Mouse (Mus musculus) stomach, embryonic 16.5 days (tissue): ENCODE measurements around the gene Lin37. TPM values are rescaled to one million over a fixed set of nuclear protein-coding genes. Genes with fewer than 3 reads are reported as not detected.

Source experiments
- microRNA-seq: library from miRNA; unstranded; fragments of <30 nt; microRNA quantifications from one replicate; pipeline ENCODE4, GENCODE M21; 2016
- polyA plus RNA-seq: library from polyadenylated mRNA; unstranded; fragments of >200 nt; fragmentation: Nextera tagmentation; extraction: Ambion mirVana; gene quantifications from 2 replicates; pipeline ENCODE4 v1.2.1, GENCODE M21; 2015

Gene Lin37
- polyA plus RNA-seq, 1 experiment from 2014 or later, result 53.8 TPM

Small RNA genes within 50 kb of the gene (microRNA-seq; reads per million reads assigned to microRNA genes)
- gene Gm38670, result 0.99 reads per million
- not detected for gene Mir3569

Other genes with a start within 250 kb of the Lin37 start
- gene Syne4, start 245.0 kb downstream of the Lin37 start, polyA plus RNA-seq, result 54.0 and 54.3 TPM in 2 replicates
- 1.2 TPM in 1 of 2 replicates, not detected in the other for gene E130208F15Rik, start 238.1 kb downstream of the Lin37 start, polyA plus RNA-seq
- gene Sdhaf1, start 235.9 kb downstream of the Lin37 start, polyA plus RNA-seq, result 12.1 and 14.6 TPM in 2 replicates
- 4.0 and 4.6 TPM in 2 replicates for gene Lrfn3, start 197.1 kb downstream of the Lin37 start, polyA plus RNA-seq
- 71.0 and 75.8 TPM in 2 replicates for gene Tyrobp, start 146.1 kb downstream of the Lin37 start, polyA plus RNA-seq
- gene Hcst, start 140.0 kb downstream of the Lin37 start, polyA plus RNA-seq, result 1.9 and 2.0 TPM in 2 replicates
- 1.5 and 2.0 TPM in 2 replicates for gene Nfkbid, start 138.1 kb downstream of the Lin37 start, polyA plus RNA-seq
- 29.2 and 33.0 TPM in 2 replicates for gene Aplp1, start 114.3 kb downstream of the Lin37 start, polyA plus RNA-seq
- 1.4 and 1.9 TPM in 2 replicates for gene Kirrel2, start 102.1 kb downstream of the Lin37 start, polyA plus RNA-seq
- 3.4 and 4.2 TPM in 2 replicates for gene Nphs1, start 101.5 kb downstream of the Lin37 start, polyA plus RNA-seq
- 3.6 and 4.0 TPM in 2 replicates for gene Prodh2, start 66.2 kb downstream of the Lin37 start, polyA plus RNA-seq
- gene Arhgap33, start 24.8 kb downstream of the Lin37 start, polyA plus RNA-seq, result 5.6 and 5.7 TPM in 2 replicates
- gene Hspb6, start 7.7 kb downstream of the Lin37 start, polyA plus RNA-seq, result 69.8 and 72.4 TPM in 2 replicates
- 10.3 and 12.6 TPM in 2 replicates for gene Proser3, start 7.5 kb downstream of the Lin37 start, polyA plus RNA-seq
- 73.4 and 80.7 TPM in 2 replicates for gene U2af1l4, start 3.5 kb upstream of the Lin37 start, polyA plus RNA-seq
- gene Gm49396, start 3.5 kb upstream of the Lin37 start, polyA plus RNA-seq, result 12.6 and 14.6 TPM in 2 replicates
- 137 and 156 TPM in 2 replicates for gene Psenen, start 3.8 kb upstream of the Lin37 start, polyA plus RNA-seq
- gene Igflr1, start 5.6 kb upstream of the Lin37 start, polyA plus RNA-seq, result 3.6 and 4.1 TPM in 2 replicates
- 6.5 and 7.9 TPM in 2 replicates for gene Kmt2b, start 28.9 kb upstream of the Lin37 start, polyA plus RNA-seq
- gene Zbtb32, start 39.1 kb upstream of the Lin37 start, polyA plus RNA-seq, result 1.3 and 1.4 TPM in 2 replicates
- 4.7 and 9.5 TPM in 2 replicates for gene Upk1a, start 53.0 kb upstream of the Lin37 start, polyA plus RNA-seq
- gene Cox6b1, start 66.3 kb upstream of the Lin37 start, polyA plus RNA-seq, result 1,000 and 1,051 TPM in 2 replicates
- gene Etv2, start 76.0 kb upstream of the Lin37 start, polyA plus RNA-seq, result 0.13 TPM in 1 of 2 replicates, not detected in the other
- gene Rbm42, start 90.5 kb upstream of the Lin37 start, polyA plus RNA-seq, result 78.5 and 83.7 TPM in 2 replicates
- 36.9 and 41.7 TPM in 2 replicates for gene Haus5, start 105.2 kb upstream of the Lin37 start, polyA plus RNA-seq
- not detected in 2 replicates for gene Pmis2, start 111.8 kb upstream of the Lin37 start, polyA plus RNA-seq
- 5.5 and 6.2 TPM in 2 replicates for gene 2200002J24Rik, start 139.1 kb upstream of the Lin37 start, polyA plus RNA-seq
- gene Atp4a, start 152.4 kb upstream of the Lin37 start, polyA plus RNA-seq, result 22.3 and 44.6 TPM in 2 replicates
- gene Tmem147, start 169.7 kb upstream of the Lin37 start, polyA plus RNA-seq, result 215 and 232 TPM in 2 replicates
- gene Gapdhs, start 183.8 kb upstream of the Lin37 start, polyA plus RNA-seq, result 0.28 and 0.40 TPM in 2 replicates
- 62.5 and 98.8 TPM in 2 replicates for gene Sbsn, start 191.6 kb upstream of the Lin37 start, polyA plus RNA-seq
- 391 and 628 TPM in 2 replicates for gene Dmkn, start 203.9 kb upstream of the Lin37 start, polyA plus RNA-seq
- 767 and 1,136 TPM in 2 replicates for gene Krtdap, start 228.1 kb upstream of the Lin37 start, polyA plus RNA-seq